Mouse (Mus musculus) stomach, postnatal 0 days (tissue): ENCODE measurements around the gene Mfsd13b. TPM values are rescaled to one million over a fixed set of nuclear protein-coding genes. Genes with fewer than 3 reads are reported as not detected.
A peak's percentile ranks its signal among the peaks of the same experiment; 100 is the strongest.

ENCODE experiments used
- ATAC-seq: fragments of 200-750 bp; cut with Nextera tagmentation; 2 replicates; pipeline ENCODE4 v1.8.0; 2017; ENCODE audit not compliant: low FRiP score, low TSS enrichment
- DNase-seq: peaks from one replicate; pipeline ENCODE4 v3.0.0-alpha.2; 2016; ENCODE audit warnings: low spot score
- H3K27ac ChIP-seq: fragments of 300-500 bp; sonication (generic); replicated peaks from 2 replicates; pipeline ENCODE4 v1.5.1; 2014; ENCODE audit warnings: mild to moderate bottlenecking, control low read depth
- H3K27me3 ChIP-seq: fragments of 300-500 bp; sonication (generic); 2 replicates; pipeline ENCODE4 v1.6.1; 2014; ENCODE audit warnings: low read length; ENCODE audit not compliant: control insufficient read depth, insufficient read depth
- H3K36me3 ChIP-seq: fragments of 300-500 bp; sonication (generic); 2 replicates; pipeline ENCODE4 v1.6.1; 2014; ENCODE audit warnings: low read length, mixed read lengths; ENCODE audit not compliant: control insufficient read depth, insufficient read depth
- H3K4me1 ChIP-seq: fragments of 300-500 bp; sonication (generic); replicated peaks from 2 replicates; pipeline ENCODE4 v1.6.1; 2014; ENCODE audit warnings: antibody characterized with exemption; ENCODE audit not compliant: control insufficient read depth, insufficient read depth
- H3K4me2 ChIP-seq: fragments of 300-500 bp; sonication (generic); replicated peaks from 2 replicates; pipeline ENCODE4 v1.6.1; 2014; ENCODE audit warnings: low read depth, mild to moderate bottlenecking, control low read depth, moderate library complexity
- H3K4me3 ChIP-seq: fragments of 300-500 bp; sonication (generic); 2 replicates; pipeline ENCODE4 v1.5.1; 2014; ENCODE audit warnings: low read depth, low read length, control low read depth
- H3K9ac ChIP-seq: fragments of 300-500 bp; sonication (generic); 2 replicates; pipeline ENCODE4 v1.6.1; 2014; ENCODE audit warnings: mild to moderate bottlenecking, low read length, control low read depth, mixed read lengths
- H3K9me3 ChIP-seq: fragments of 300-500 bp; sonication (generic); 2 replicates; pipeline ENCODE4 v1.6.1; 2016; ENCODE audit warnings: low read length; ENCODE audit not compliant: control insufficient read depth
- CTCF ChIP-seq: IDR thresholded peaks from 2 replicates; pipeline ENCODE4 v1.5.1; 2016; ENCODE audit warnings: antibody characterized with exemption, low read depth, mild to moderate bottlenecking, moderate library complexity
- EP300 ChIP-seq: optimal IDR thresholded peaks from 2 replicates; pipeline ENCODE3; 2016; ENCODE audit warnings: antibody characterized with exemption
- WGBS: fragments of 180-500 bp; shearing (Covaris S2); extraction: QIAGEN DNeasy Blood & Tissue Kit; methylation state at CpG from one replicate; pipeline ENCODE4 v1.1.7; 2014; 5-methylcytosine and 5-hydroxymethylcytosine counted together
- polyA plus RNA-seq: library from polyadenylated mRNA; unstranded; fragments of >200 nt; fragmentation: Nextera tagmentation; extraction: Ambion mirVana; gene quantifications from 2 replicates; pipeline ENCODE4 v1.2.1, GENCODE M21; 2015

Gene Mfsd13b
- polyA plus RNA-seq, 1 experiment from 2014 or later, result 0.19 TPM

- Histone ChIP-seq H3K27ac (no peak overlapping the region), H3K4me2 (no peak overlapping the region), H3K9me3 (no peaks in the 10 kb centered on the region), H3K4me3 (no peak overlapping the region), H3K36me3 (no peaks in the 10 kb centered on the region), H3K4me1 (peaks cover 2% of the 10 kb centered on the region; the same call in 1 of the 2 replicates), H3K9ac (no peak overlapping the region), H3K27me3 (no peaks in the 10 kb centered on the region)
- ATAC-seq (no peak), DNase-seq (no peak)
- WGBS, result 88% methylated on average over 3 of the region's 3 CpGs
- TF ChIP-seq CTCF (no peak), EP300 (no peak)
Observed at GRCm38 (mm10) chr7:121043004-121043403, 60.7 kb downstream of the Mfsd13b start.

GRCm38 (mm10) chr7:121043510-121043909 is 61.2 kb downstream of the Mfsd13b start:
- no peak overlapping the region for H3K4me3 ChIP-seq
- peaks cover 2% of the 10 kb centered on the region; the same call in 1 of the 2 replicates for H3K4me1 ChIP-seq
- no peaks in the 10 kb centered on the region; the same call in 1 of the 2 replicates for H3K36me3 ChIP-seq
- TF ChIP-seq CTCF, result no peak
- TF ChIP-seq EP300, result no peak
- WGBS, result 84% methylated on average over 1 of the region's 1 CpGs
- no peak overlapping the region for H3K27ac ChIP-seq
- ATAC-seq (no peak), DNase-seq (no peak)
- no peak overlapping the region for H3K9ac ChIP-seq
- H3K27me3 ChIP-seq, result no peaks in the 10 kb centered on the region
- H3K4me2 ChIP-seq, result no peak overlapping the region
- no peaks in the 10 kb centered on the region for H3K9me3 ChIP-seq

GRCm38 (mm10) chr7:121044251-121044650 is 61.9 kb downstream of the Mfsd13b start:
- TF ChIP-seq CTCF, result no peak
- no peak for TF ChIP-seq EP300
- Histone ChIP-seq H3K4me1 (peaks cover 2% of the 10 kb centered on the region; the same call in 1 of the 2 replicates), H3K27me3 (no peaks in the 10 kb centered on the region), H3K36me3 (no peaks in the 10 kb centered on the region; the same call in 1 of the 2 replicates), H3K4me3 (no peak overlapping the region), H3K9me3 (no peaks in the 10 kb centered on the region), H3K4me2 (no peak overlapping the region), H3K27ac (no peak overlapping the region), H3K9ac (no peak overlapping the region)
- WGBS, result 50% methylated on average over 1 of the region's 1 CpGs
- ATAC-seq, result no peak
- DNase-seq, result no peak

GRCm38 (mm10) chr7:121045671-121046453 is 63.6 kb downstream of the Mfsd13b start:
- Histone ChIP-seq H3K4me3 (no peak overlapping the region), H3K27ac (no peak overlapping the region), H3K36me3 (no peaks in the 10 kb centered on the region; the same call in none of the 2 replicates), H3K4me2 (no peak overlapping the region), H3K9me3 (no peaks in the 10 kb centered on the region), H3K27me3 (no peaks in the 10 kb centered on the region), H3K9ac (no peak overlapping the region), H3K4me1 (peaks cover 2% of the 10 kb centered on the region; the same call in 1 of the 2 replicates)
- DNase-seq, result no peak
- TF ChIP-seq EP300, result no peak
- no peak for TF ChIP-seq CTCF
- WGBS, result 56% methylated on average over 6 of the region's 6 CpGs
- peak; percentile 90 for ATAC-seq

GRCm38 (mm10) chr7:121047624-121048023 is 65.3 kb downstream of the Mfsd13b start:
- Histone ChIP-seq H3K4me3 (no peak overlapping the region), H3K9ac (no peak overlapping the region), H3K27ac (no peak overlapping the region), H3K36me3 (no peaks in the 10 kb centered on the region; the same call in none of the 2 replicates), H3K4me1 (peaks cover 2% of the 10 kb centered on the region; the same call in 1 of the 2 replicates), H3K4me2 (no peak overlapping the region), H3K9me3 (no peaks in the 10 kb centered on the region), H3K27me3 (no peaks in the 10 kb centered on the region)
- ATAC-seq (no peak), DNase-seq (no peak)
- TF ChIP-seq CTCF (no peak), EP300 (no peak)
- WGBS, result 81% methylated on average over 2 of the region's 2 CpGs

- Histone ChIP-seq H3K9ac (no peak overlapping the region), H3K4me2 (no peak overlapping the region), H3K4me3 (no peak overlapping the region), H3K36me3 (peaks cover 7% of the 10 kb centered on the region), H3K4me1 (no peaks in the 10 kb centered on the region), H3K27ac (no peak overlapping the region), H3K9me3 (no peaks in the 10 kb centered on the region), H3K27me3 (no peaks in the 10 kb centered on the region)
- TF ChIP-seq EP300, result no peak
- no peak for TF ChIP-seq CTCF
- ATAC-seq (no peak), DNase-seq (no peak)
- WGBS, result 81% methylated on average over 4 of the region's 4 CpGs
Observed at GRCm38 (mm10) chr7:121053071-121053470, 70.8 kb downstream of the Mfsd13b start.
